Mouse (Mus musculus) megakaryocyte, embryonic 14.5 days (primary cell): ENCODE measurements around the gene Hic1.

Experiments
- FLI1 ChIP-seq: IDR thresholded peaks from 2 replicates; pipeline ENCODE4 v1.6.1; 2012; ENCODE audit warnings: low read length, inconsistent platforms, mixed read lengths
- GATA1 ChIP-seq: IDR thresholded peaks from 3 replicates; pipeline ENCODE4 v1.6.1; 2012; ENCODE audit warnings: mixed read lengths, low read length, inconsistent platforms, borderline replicate concordance

- TF ChIP-seq GATA1 (no peak), FLI1 (no peak)
Observed at GRCm38 (mm10) chr11:75161417-75162008, 7.8 kb downstream of the Hic1 start.
